Comparison of ENCODE assay signal across 23 mouse cellular contexts in the genomic region with DNA sequence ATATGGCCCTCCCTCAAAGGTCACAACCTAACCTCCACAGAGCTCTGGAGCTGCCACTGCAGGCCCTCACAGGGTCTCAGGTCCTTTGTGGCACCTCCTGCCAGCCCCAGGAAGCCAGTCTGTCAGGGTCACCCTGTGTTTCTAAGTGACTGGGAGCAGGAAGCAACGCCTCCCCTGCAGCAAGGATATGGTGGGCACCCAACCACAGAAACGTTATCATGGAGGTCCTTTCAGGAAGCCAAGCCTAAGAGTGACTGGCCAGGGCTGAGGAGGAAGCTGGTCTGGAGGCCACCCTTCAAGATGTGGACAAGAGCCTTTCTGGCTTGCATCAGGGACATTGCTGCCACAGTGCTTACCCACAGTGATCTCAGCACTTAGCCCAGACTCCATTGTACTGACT. TPM values are rescaled to one million over a fixed set of nuclear protein-coding genes. Genes with fewer than 3 reads are reported as not detected.
DNase-seq lines count a peak whose midpoint lies in the region; ATAC-seq and TF ChIP-seq lines count a peak whose summit lies in the region.
"Had no signal": no experiment of that assay in that cellular context is flagged by ENCODE, and none has a peak within 500 bp of the region (broad histone marks: within the 10 kb centered on the region; RNA-seq: fewer than 3 reads in every experiment).

No protein-coding gene starts in this region.

- 19% methylated on average over 2 of the region's 2 CpGs for WGBS in liver, embryonic 12.5 days (ENCODE audit: insufficient replicate concordance)
- 22% methylated on average over 2 of the region's 2 CpGs for WGBS in liver, postnatal 0 days (ENCODE audit: insufficient replicate concordance)
- WGBS in thymus, adult 2 months = 19% methylated on average over 2 of the region's 2 CpGs
- WGBS in hindbrain, embryonic 13.5 days = 65% methylated on average over 2 of the region's 2 CpGs

- H3K27ac ChIP-seq in liver, embryonic 12.5 days = peak overlapping the region; percentile 30; the same call in 1 of the 2 replicates
- no peak overlapping the region for H3K27ac ChIP-seq in liver, postnatal 0 days (ENCODE audit: low read depth)
- no peak overlapping the region for H3K27ac ChIP-seq in thymus, adult 2 months (ENCODE audit: control insufficient read depth, insufficient read depth, low read length)
- H3K27ac ChIP-seq in hindbrain, embryonic 13.5 days = no peak overlapping the region
- H3K27ac ChIP-seq: embryonic facial prominence, embryonic 12.5 days; forebrain, embryonic 15.5 days; heart, embryonic 13.5 days; hindbrain, embryonic 12.5 days; hindbrain, postnatal 0 days had no signal

- no peak for TF ChIP-seq EP300 in liver, postnatal 0 days (IDR thresholded peaks at IDR 0.05; ENCODE audit: low read depth)

- TF ChIP-seq CTCF in liver, postnatal 0 days (IDR thresholded peaks at IDR 0.05; ENCODE audit: low read depth) = no peak
- TF ChIP-seq CTCF in thymus, adult 2 months (IDR thresholded peaks at IDR 0.05; ENCODE audit: borderline replicate concordance, control insufficient read depth, extremely low read depth, insufficient read depth, low read length, poor library complexity) = no peak

- H3K4me1 ChIP-seq in liver, embryonic 12.5 days = peaks cover 7% of the 10 kb centered on the region
- H3K4me1 ChIP-seq in liver, postnatal 0 days (ENCODE audit: insufficient read depth) = no peaks in the 10 kb centered on the region
- H3K4me1 ChIP-seq in thymus, adult 2 months (replicated peaks; ENCODE audit: control insufficient read depth, insufficient read depth, low read length) = no peaks in the 10 kb centered on the region
- H3K4me1 ChIP-seq in hindbrain, embryonic 13.5 days (replicated peaks) = peaks cover 8% of the 10 kb centered on the region
- H3K4me1 ChIP-seq: embryonic facial prominence, embryonic 12.5 days; forebrain, embryonic 15.5 days; heart, embryonic 13.5 days had no signal

- no peaks in the 10 kb centered on the region for H3K27me3 ChIP-seq in liver, embryonic 12.5 days (replicated peaks)
- H3K27me3 ChIP-seq in liver, postnatal 0 days (ENCODE audit: insufficient read depth, low read length) = no peaks in the 10 kb centered on the region
- H3K27me3 ChIP-seq in thymus, adult 2 months (ENCODE audit: control insufficient read depth, insufficient read depth, low read length) = no peaks in the 10 kb centered on the region; the same call in 1 of the 2 replicates
- H3K27me3 ChIP-seq in hindbrain, embryonic 13.5 days = 0 out of 2 replicates have a peak, but pooled peaks cover 4% of the 10 kb centered on the region
- H3K27me3 ChIP-seq: embryonic facial prominence, embryonic 12.5 days; forebrain, embryonic 15.5 days; heart, embryonic 13.5 days; hindbrain, embryonic 12.5 days had no signal

- no peaks in the 10 kb centered on the region for H3K36me3 ChIP-seq in liver, embryonic 12.5 days
- no peaks in the 10 kb centered on the region for H3K36me3 ChIP-seq in liver, postnatal 0 days (replicated peaks; ENCODE audit: insufficient read depth, low read length)
- H3K36me3 ChIP-seq in thymus, adult 2 months (ENCODE audit: control insufficient read depth, insufficient read depth, low read length) = no peaks in the 10 kb centered on the region
- peaks cover 11% of the 10 kb centered on the region for H3K36me3 ChIP-seq in hindbrain, embryonic 13.5 days
- H3K36me3 ChIP-seq: forebrain, embryonic 15.5 days; heart, embryonic 13.5 days had no signal

- DNase-seq in 416B (ENCODE audit: low read depth) = peak; percentile 87
- no peak for DNase-seq in liver, postnatal 0 days
- no peak for DNase-seq in thymus, adult 2 months
- no peak for DNase-seq in thymus, postnatal 4 days
- DNase-seq: adrenal gland, postnatal 10 days; cerebellum, adult 11 months; cerebellum, adult 8-10 months; cerebellum, postnatal 14 days; gastrocnemius, postnatal 25 days; heart, adult 11 months; heart, postnatal 36 days had no signal

- TF ChIP-seq POLR2A in thymus, adult 2 months (IDR thresholded peaks at IDR 0.05; ENCODE audit: control insufficient read depth, extremely low read depth, insufficient read depth, low read length, poor library complexity) = no peak

- H3K9ac ChIP-seq in liver, embryonic 12.5 days = no peak overlapping the region
- H3K9ac ChIP-seq in liver, postnatal 0 days (replicated peaks) = no peak overlapping the region
- H3K9ac ChIP-seq in hindbrain, embryonic 13.5 days = no peak overlapping the region
- H3K9ac ChIP-seq: embryonic facial prominence, embryonic 12.5 days; forebrain, embryonic 15.5 days; heart, embryonic 13.5 days; hindbrain, embryonic 12.5 days had no signal

- H3K9me3 ChIP-seq in liver, embryonic 12.5 days (replicated peaks) = no peaks in the 10 kb centered on the region
- H3K9me3 ChIP-seq in liver, postnatal 0 days (ENCODE audit: low read length) = no peaks in the 10 kb centered on the region
- no peaks in the 10 kb centered on the region for H3K9me3 ChIP-seq in hindbrain, embryonic 13.5 days
- H3K9me3 ChIP-seq: embryonic facial prominence, embryonic 12.5 days; forebrain, embryonic 15.5 days; heart, embryonic 13.5 days; hindbrain, embryonic 12.5 days had no signal

- H3K4me3 ChIP-seq in liver, embryonic 12.5 days = no peak overlapping the region
- H3K4me3 ChIP-seq in liver, postnatal 0 days (ENCODE audit: low read depth, low read length) = no peak overlapping the region
- no peak overlapping the region for H3K4me3 ChIP-seq in thymus, adult 2 months (ENCODE audit: control insufficient read depth, insufficient read depth, low read length)
- H3K4me3 ChIP-seq in hindbrain, embryonic 13.5 days = no peak overlapping the region
- H3K4me3 ChIP-seq: embryonic facial prominence, embryonic 12.5 days; forebrain, embryonic 15.5 days; heart, embryonic 13.5 days; hindbrain, embryonic 12.5 days had no signal

- H3K4me2 ChIP-seq in liver, embryonic 12.5 days = no peak overlapping the region
- no peak overlapping the region for H3K4me2 ChIP-seq in liver, postnatal 0 days (ENCODE audit: low read depth, low read length)
- H3K4me2 ChIP-seq in hindbrain, embryonic 13.5 days = no peak overlapping the region
- H3K4me2 ChIP-seq: embryonic facial prominence, embryonic 12.5 days; forebrain, embryonic 15.5 days; heart, embryonic 13.5 days; hindbrain, embryonic 12.5 days had no signal

- ATAC-seq in common myeloid progenitor, adult 5-6 weeks (replicated peaks; ENCODE audit: low read depth, poor library complexity, severe bottlenecking) = peak; percentile 83
- peak; percentile 61 for ATAC-seq in liver, embryonic 12.5 days
- peak; percentile 40; the same call in 1 of the 2 replicates for ATAC-seq in liver, postnatal 0 days
- ATAC-seq in hindbrain, embryonic 13.5 days (ENCODE audit: low FRiP score) = no peak
- ATAC-seq: hindbrain, postnatal 0 days had no signal

RNA-seq across cellular contexts. Expression of a gene that starts 31.9 kb away (rescaled TPM):
- total RNA-seq in common myeloid progenitor, adult 5-6 weeks (2017) = 4.7 and 8.2 TPM in 2 replicates
- 1.7 and 2.0 TPM in 2 replicates for polyA plus RNA-seq in liver, embryonic 12.5 days (2016; fragmentation: Nextera tagmentation; extraction: Ambion mirVana)
- polyA plus RNA-seq in liver, postnatal 0 days (2015; fragmentation: Nextera tagmentation; extraction: Ambion mirVana) = 0.52 and 0.57 TPM in 2 replicates
- polyA plus RNA-seq in thymus, adult 2 months (2012; rRNA removed) = 0.13 and 0.18 TPM in 2 replicates
- polyA plus RNA-seq in hindbrain, embryonic 13.5 days (2015; fragmentation: Nextera tagmentation; extraction: Ambion mirVana) = 54.7 TPM in 2 replicates
- total RNA-seq: adrenal gland, postnatal 10 days; adrenal gland, postnatal 4 days; heart, postnatal 36 days; MEL had no signal
- polyA plus RNA-seq: frontal cortex, adult 2 months; heart, postnatal 0 days had no signal

Comparison
In these comparisons a context has a peak if more than half of its experiments do, and no peak if none do; other contexts are left out.
1. RNA of a gene that starts 31.9 kb away (polyA plus RNA-seq): 54.7 TPM in hindbrain, embryonic 13.5 days; 1.7 to 2.0 TPM in liver, embryonic 12.5 days, 0.52 to 0.57 TPM in liver, postnatal 0 days and 0.13 to 0.18 TPM in thymus, adult 2 months; every median in the first group is over 10 times any median in the second.